Mouse (Mus musculus) neural tube, embryonic 10.5 days (tissue): ENCODE data around the gene Tbl3.
"Not testable (repeated sequence)": the region's sequence is repeated elsewhere in the genome, so short reads cannot be mapped to it uniquely, and the experiment has no call there.

Experiments used
- DNase-seq: peaks from one replicate; pipeline ENCODE4 v3.0.0-alpha.2; 2017; ENCODE audit warnings: low spot score; ENCODE audit errors: extremely low spot score

Gene Tbl3

GRCm38 (mm10) chr17:24696011-24696697 lies 11.3 kb downstream of the Tbl3 start, which contains the start of the genes Gfer and Noxo1:
Gene Gfer, minus strand, starts transcription at chr17:24696156.
Gene Noxo1, plus strand, starts transcription at chr17:24696234.
- peak; percentile 87 for DNase-seq

- DNase-seq: no peak
Measured at GRCm38 (mm10) chr17:24695326-24696010, 12.0 kb downstream of the Tbl3 start.

- DNase-seq: no peak
Measured at GRCm38 (mm10) chr17:24692385-24692784, 15.1 kb downstream of the Tbl3 start.

- DNase-seq: peak; percentile 48
Measured at GRCm38 (mm10) chr17:24689251-24690081, 18.0 kb downstream of the Tbl3 start, which contains the start of gene Syngr3. Gene Syngr3, minus strand, starts transcription at chr17:24689955.

GRCm38 (mm10) chr17:24687599-24687998 lies 19.9 kb downstream of the Tbl3 start:
- DNase-seq: no peak

GRCm38 (mm10) chr17:24687146-24687595 lies 20.3 kb downstream of the Tbl3 start:
- DNase-seq: peak; percentile 42

- peak; percentile 39 for DNase-seq
Measured at GRCm38 (mm10) chr17:24686514-24686913, 20.9 kb downstream of the Tbl3 start.

- DNase-seq: no peak
Measured at GRCm38 (mm10) chr17:24677500-24678080, 29.9 kb downstream of the Tbl3 start.

GRCm38 (mm10) chr17:24676877-24677276 lies 30.6 kb downstream of the Tbl3 start:
- no peak for DNase-seq

- peak; percentile 65 for DNase-seq
Measured at GRCm38 (mm10) chr17:24676187-24676586, 31.3 kb downstream of the Tbl3 start.

GRCm38 (mm10) chr17:24674277-24674676 lies 33.2 kb downstream of the Tbl3 start:
- DNase-seq: no peak

GRCm38 (mm10) chr17:24672141-24672540 lies 35.3 kb downstream of the Tbl3 start:
- DNase-seq: no peak

GRCm38 (mm10) chr17:24671346-24671745 lies 36.1 kb downstream of the Tbl3 start:
- no peak for DNase-seq

- DNase-seq: no peak
Measured at GRCm38 (mm10) chr17:24670246-24670844, 37.1 kb downstream of the Tbl3 start.

- peak; percentile 94 for DNase-seq
Measured at GRCm38 (mm10) chr17:24669545-24670245, 37.8 kb downstream of the Tbl3 start, which contains the start of gene Zfp598. Gene Zfp598, plus strand, starts transcription at chr17:24669687.

- DNase-seq: not testable (repeated sequence)
Measured at GRCm38 (mm10) chr17:24669214-24669544, 38.3 kb downstream of the Tbl3 start.

- DNase-seq: no peak
Measured at GRCm38 (mm10) chr17:24667416-24667815, 40.0 kb downstream of the Tbl3 start.

- DNase-seq: not testable (repeated sequence)
Measured at GRCm38 (mm10) chr17:24667011-24667410, 40.4 kb downstream of the Tbl3 start.

GRCm38 (mm10) chr17:24658017-24658758 lies 49.3 kb downstream of the Tbl3 start, which contains the start of gene Npw:
Gene Npw, minus strand, starts transcription at chr17:24658457.
- DNase-seq: peak; percentile 35
